8 mouse cellular contexts compared by ENCODE assay signal in genomic region chr13:54504611-54505260, GRCm38 (mm10). TPM values are rescaled to one million over a fixed set of nuclear protein-coding genes. Genes with fewer than 3 reads are reported as not detected.
A peak's percentile ranks its signal among the peaks of the same experiment; 100 is the strongest.
DNase-seq lines count a peak whose midpoint lies in the region; ATAC-seq lines count a peak whose summit lies in the region.

No protein-coding gene starts in this region.

- H3K4me1 ChIP-seq in kidney, embryonic 14.5 days (ENCODE audit: control insufficient read depth, insufficient read depth, low read length), result peaks cover 5% of the 10 kb centered on the region; the same call in 1 of the 2 replicates
- peaks cover 20% of the 10 kb centered on the region for H3K4me1 ChIP-seq in hindbrain, embryonic 15.5 days (replicated peaks)
- peaks cover 23% of the 10 kb centered on the region for H3K4me1 ChIP-seq in midbrain, embryonic 12.5 days

- ATAC-seq in kidney, embryonic 14.5 days (ENCODE audit: low FRiP score, low TSS enrichment), result no peak
- no peak for ATAC-seq in hindbrain, embryonic 15.5 days (ENCODE audit: low FRiP score, low read depth)
- ATAC-seq in midbrain, embryonic 12.5 days (ENCODE audit: low FRiP score, low read depth), result no peak
- ATAC-seq in megakaryocyte progenitor cell, adult 5-6 weeks (replicated peaks; ENCODE audit: poor library complexity), result no peak

- H3K4me2 ChIP-seq in kidney, embryonic 14.5 days (replicated peaks; ENCODE audit: low read depth, low read length), result peak overlapping the region; percentile 66
- H3K4me2 ChIP-seq in hindbrain, embryonic 15.5 days, result peak overlapping the region; percentile 76
- H3K4me2 ChIP-seq in midbrain, embryonic 12.5 days (replicated peaks), result peak overlapping the region; percentile 90

- H3K9ac ChIP-seq in kidney, embryonic 14.5 days (ENCODE audit: low read depth, low read length), result peak overlapping the region; percentile 83
- H3K9ac ChIP-seq in hindbrain, embryonic 15.5 days, result peak overlapping the region; percentile 83
- peak overlapping the region; percentile 88 for H3K9ac ChIP-seq in midbrain, embryonic 12.5 days (replicated peaks)

- H3K27me3 ChIP-seq in kidney, embryonic 14.5 days (ENCODE audit: control insufficient read depth, insufficient read depth, low read length), result no peaks in the 10 kb centered on the region
- H3K27me3 ChIP-seq in hindbrain, embryonic 15.5 days, result no peaks in the 10 kb centered on the region
- peaks cover 11% of the 10 kb centered on the region; the same call in 1 of the 2 replicates for H3K27me3 ChIP-seq in midbrain, embryonic 12.5 days

- no peak for DNase-seq in kidney, postnatal 10 days
- DNase-seq in adipocyte (ENCODE audit: low spot score), result peak; percentile 12
- DNase-seq in natural killer cell, adult 2 months (ENCODE audit: low spot score in 2 of 2), result no peak
- no peak for DNase-seq in spleen, postnatal 14 days (ENCODE audit: low spot score in 2 of 2)

- no peak overlapping the region for H3K27ac ChIP-seq in kidney, embryonic 14.5 days (ENCODE audit: low read depth, low read length)
- peak overlapping the region; percentile 78 for H3K27ac ChIP-seq in hindbrain, embryonic 15.5 days (replicated peaks)
- peak overlapping the region; percentile 82; the same call in 1 of the 2 replicates for H3K27ac ChIP-seq in midbrain, embryonic 12.5 days (replicated peaks)

- H3K9me3 ChIP-seq in kidney, embryonic 14.5 days (ENCODE audit: control insufficient read depth, low read length), result no peaks in the 10 kb centered on the region
- H3K9me3 ChIP-seq in hindbrain, embryonic 15.5 days, result no peaks in the 10 kb centered on the region
- no peaks in the 10 kb centered on the region for H3K9me3 ChIP-seq in midbrain, embryonic 12.5 days

- WGBS in kidney, embryonic 14.5 days, result 33% methylated on average over 7 of the region's 7 CpGs
- WGBS in hindbrain, embryonic 15.5 days, result 40% methylated on average over 7 of the region's 7 CpGs
- 53% methylated on average over 7 of the region's 7 CpGs for WGBS in midbrain, embryonic 12.5 days

- no peaks in the 10 kb centered on the region for H3K36me3 ChIP-seq in kidney, embryonic 14.5 days (ENCODE audit: control insufficient read depth, insufficient read depth, low read length)
- no peaks in the 10 kb centered on the region for H3K36me3 ChIP-seq in hindbrain, embryonic 15.5 days
- H3K36me3 ChIP-seq in midbrain, embryonic 12.5 days, result no peaks in the 10 kb centered on the region

- H3K4me3 ChIP-seq in kidney, embryonic 14.5 days (ENCODE audit: low read length), result peak overlapping the region; percentile 73
- peak overlapping the region; percentile 68 for H3K4me3 ChIP-seq in hindbrain, embryonic 15.5 days
- peak overlapping the region; percentile 75 for H3K4me3 ChIP-seq in midbrain, embryonic 12.5 days

RNA-seq across cellular contexts. Expression of gene Simc1, which starts 1.2 kb away (rescaled TPM):
- polyA plus RNA-seq in kidney, embryonic 14.5 days (2014; fragmentation: Nextera tagmentation; extraction: Ambion mirVana), result 14.0 and 17.9 TPM in 2 replicates
- 22.4 and 24.2 TPM in 2 replicates for polyA plus RNA-seq in hindbrain, embryonic 15.5 days (2015; fragmentation: Nextera tagmentation; extraction: Ambion mirVana)
- 18.7 and 20.6 TPM in 2 replicates for polyA plus RNA-seq in midbrain, embryonic 12.5 days (2016; fragmentation: Nextera tagmentation; extraction: Ambion mirVana)
- 13.6 and 22.0 TPM in 2 replicates for total RNA-seq in megakaryocyte progenitor cell, adult 5-6 weeks (2015)
- total RNA-seq in megakaryocyte progenitor cell, adult 5-6 weeks (2017), result 4.0 and 7.0 TPM in 2 replicates

RNA-seq across cellular contexts. Expression of gene Thoc3, which starts 36.1 kb away (rescaled TPM):
- polyA plus RNA-seq in kidney, embryonic 14.5 days (2014; fragmentation: Nextera tagmentation; extraction: Ambion mirVana), result 142 and 151 TPM in 2 replicates
- polyA plus RNA-seq in hindbrain, embryonic 15.5 days (2015; fragmentation: Nextera tagmentation; extraction: Ambion mirVana), result 97.1 and 102 TPM in 2 replicates
- polyA plus RNA-seq in midbrain, embryonic 12.5 days (2016; fragmentation: Nextera tagmentation; extraction: Ambion mirVana), result 128 and 147 TPM in 2 replicates
- total RNA-seq in megakaryocyte progenitor cell, adult 5-6 weeks (2015), result 24.8 and 25.9 TPM in 2 replicates
- total RNA-seq in megakaryocyte progenitor cell, adult 5-6 weeks (2017), result 40.3 and 47.1 TPM in 2 replicates
